Mouse (Mus musculus): Measurements from ENCODE around the gene Nccrp1.
"Not testable (repeated sequence)": the region's sequence is repeated elsewhere in the genome, so short reads cannot be mapped to it uniquely, and the experiment has no call there.

DNA sequence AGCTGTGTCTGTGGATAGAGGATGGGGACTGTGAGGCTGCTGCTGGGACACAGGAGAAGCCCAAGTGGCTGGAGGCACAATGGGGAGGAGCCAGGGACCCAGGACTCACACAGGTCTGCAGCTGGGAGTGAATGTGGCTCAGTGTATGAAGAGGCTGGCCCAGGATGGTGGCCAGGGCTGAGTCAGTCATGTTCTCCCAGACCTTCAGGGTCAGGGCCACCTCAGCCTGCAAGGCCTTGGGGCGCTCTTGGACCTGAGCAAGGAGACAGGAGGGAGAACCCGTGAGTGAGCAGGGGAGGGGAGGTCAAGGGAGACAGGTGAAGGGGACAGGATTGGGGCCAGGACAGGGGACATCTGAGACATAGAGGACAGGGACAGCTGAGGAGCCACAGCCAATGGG is 37.9 kb downstream of the Nccrp1 start:
- not testable (repeated sequence) for TF ChIP-seq GATA1, TAL1 (IDR thresholded peaks at IDR 0.05; ENCODE audit: low read length)

Data from erythroblast, embryonic 14.5 days (primary cell).